Mouse (Mus musculus) C2C12 (cell line): ENCODE measurements at regions not wholly inside any gene's neighbourhood (a gene's known extent, or its start where the extent isn't known, plus 50 kb on each side); places are given as distances from the start of the nearest gene placed in this dataset.

ENCODE experiments used
- H3K27me3 ChIP-seq: one replicate; pipeline ENCODE4 v1.6.1; 2011; ENCODE audit not compliant: control insufficient read depth, insufficient read depth, insufficient read length
- H3K36me3 ChIP-seq: one replicate; pipeline ENCODE4 v1.6.1; 2011; ENCODE audit not compliant: control insufficient read depth, insufficient read depth
- H3K4me3 ChIP-seq: one replicate; pipeline ENCODE4 v1.5.1; 2011; ENCODE audit warnings: mild to moderate bottlenecking, control low read depth; ENCODE audit not compliant: poor library complexity, insufficient read depth, severe bottlenecking
- H3K79me2 ChIP-seq: one replicate; pipeline ENCODE4 v1.6.1; 2011; ENCODE audit not compliant: control insufficient read depth, insufficient read depth
- H3K79me3 ChIP-seq: one replicate; pipeline ENCODE4 v1.6.1; 2011; ENCODE audit warnings: low read depth, control low read depth
- H3ac ChIP-seq: one replicate; pipeline ENCODE3; 2011; ENCODE audit warnings: low read depth; ENCODE audit not compliant: control insufficient read depth, insufficient read length
- CEBPB ChIP-seq: IDR thresholded peaks from one replicate; pipeline ENCODE4 v1.6.1; 2011; ENCODE audit warnings: low read depth, mild to moderate bottlenecking, control low read depth, moderate library complexity
- CTCF ChIP-seq: IDR thresholded peaks from one replicate; pipeline ENCODE4 v1.5.1; 2011; ENCODE audit not compliant: control insufficient read depth, insufficient read depth, insufficient read length
- FOSL1 ChIP-seq: IDR thresholded peaks from one replicate; pipeline ENCODE4 v1.8.0; 2011; ENCODE audit warnings: mild to moderate bottlenecking, low read length; ENCODE audit not compliant: poor library complexity, insufficient read depth, severe bottlenecking
- MAX ChIP-seq: IDR thresholded peaks from one replicate; pipeline ENCODE4 v1.6.1; 2011; ENCODE audit warnings: mild to moderate bottlenecking, control low read depth
- MYOD1 ChIP-seq: IDR thresholded peaks from one replicate; pipeline ENCODE4 v1.6.1; 2011; ENCODE audit warnings: low read depth; ENCODE audit not compliant: control insufficient read depth, insufficient read length
- MYOG ChIP-seq: IDR thresholded peaks from one replicate; pipeline ENCODE4 v1.6.1; 2011; ENCODE audit not compliant: control insufficient read depth, insufficient read length; ENCODE audit errors: extremely low read depth
- USF1 ChIP-seq: IDR thresholded peaks from one replicate; pipeline ENCODE4 v1.6.1; 2011; ENCODE audit warnings: low read depth, mild to moderate bottlenecking, control low read depth, moderate library complexity

DNA sequence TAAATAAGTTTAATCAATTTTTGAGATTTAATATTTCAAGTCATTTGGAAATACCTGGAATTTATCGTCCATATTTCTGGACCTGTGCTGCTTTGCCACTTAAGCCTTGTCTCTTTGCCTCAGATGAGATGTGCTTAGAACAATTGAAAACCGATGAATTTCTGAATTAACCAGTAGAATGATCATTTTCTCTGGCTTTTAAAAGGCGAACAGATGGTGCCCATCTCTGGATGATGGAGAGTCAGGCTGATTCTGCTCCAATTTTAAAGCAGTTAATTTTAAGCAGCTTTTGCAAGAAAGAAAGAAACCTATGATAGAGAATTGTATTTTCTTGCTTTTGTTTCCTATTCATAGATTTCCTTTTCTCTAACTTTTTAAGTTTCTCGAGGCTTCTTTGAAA, 767.7 kb downstream of the Hace1 start:
- Histone ChIP-seq H3ac (no peak overlapping the region), H3K36me3 (no peaks in the 10 kb centered on the region), H3K27me3 (no peaks in the 10 kb centered on the region), H3K79me3 (no peaks in the 10 kb centered on the region), H3K4me3 (no peak overlapping the region), H3K79me2 (no peaks in the 10 kb centered on the region)
- no peak for TF ChIP-seq MAX
- no peak for TF ChIP-seq MYOG
- TF ChIP-seq FOSL1: no peak
- no peak for TF ChIP-seq CEBPB
- no peak for TF ChIP-seq CTCF
- TF ChIP-seq USF1: no peak
- no peak for TF ChIP-seq MYOD1

DNA sequence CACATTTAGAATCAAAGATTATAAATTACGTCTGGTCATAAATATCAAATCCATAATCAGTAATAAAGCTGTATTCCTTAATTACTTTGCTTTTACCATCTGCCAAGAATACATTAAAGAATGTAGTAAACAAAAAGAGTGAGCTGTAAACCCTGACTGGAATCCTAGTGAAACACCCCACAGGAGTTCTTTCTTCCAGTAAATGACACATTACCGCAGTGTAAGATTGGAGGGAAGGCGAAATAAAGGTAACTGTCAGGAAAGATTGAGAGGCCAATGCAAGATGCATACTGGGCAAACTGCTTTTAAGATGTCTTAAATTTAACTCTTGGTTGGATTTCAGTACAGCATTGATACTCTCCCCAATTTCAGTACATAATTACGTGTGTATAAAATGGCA, 772.0 kb downstream of the Hace1 start:
- Histone ChIP-seq H3K4me3 (no peak overlapping the region), H3K27me3 (no peaks in the 10 kb centered on the region), H3K36me3 (no peaks in the 10 kb centered on the region), H3K79me3 (no peaks in the 10 kb centered on the region), H3ac (no peak overlapping the region), H3K79me2 (no peaks in the 10 kb centered on the region)
- TF ChIP-seq USF1 (no peak), MYOG (no peak), MYOD1 (no peak), MAX (no peak), FOSL1 (no peak), CTCF (no peak), CEBPB (no peak)

- no peaks in the 10 kb centered on the region for H3K27me3 ChIP-seq
- no peak overlapping the region for H3ac ChIP-seq
- no peak for TF ChIP-seq MAX
- no peak for TF ChIP-seq USF1
- no peak for TF ChIP-seq MYOG
- no peak for TF ChIP-seq MYOD1
- no peak for TF ChIP-seq CTCF
- TF ChIP-seq CEBPB: no peak
- no peak for TF ChIP-seq FOSL1
Observed at GRCm38 (mm10) chr10:46350196-46350595, 772.6 kb downstream of the Hace1 start.

GRCm38 (mm10) chr10:46356775-46357174, 779.1 kb downstream of the Hace1 start:
- no peak for TF ChIP-seq FOSL1
- TF ChIP-seq USF1: no peak
- TF ChIP-seq CTCF: no peak
- Histone ChIP-seq H3K79me2 (no peaks in the 10 kb centered on the region), H3K36me3 (no peaks in the 10 kb centered on the region), H3K4me3 (no peak overlapping the region), H3K79me3 (no peaks in the 10 kb centered on the region), H3K27me3 (no peaks in the 10 kb centered on the region), H3ac (no peak overlapping the region)

More at GRCm38 (mm10) chr10:46350196-46350595, 772.6 kb downstream of the Hace1 start:
- no peaks in the 10 kb centered on the region for H3K79me3 ChIP-seq
- H3K4me3 ChIP-seq: no peak overlapping the region
- no peaks in the 10 kb centered on the region for H3K79me2 ChIP-seq
- H3K36me3 ChIP-seq: no peaks in the 10 kb centered on the region

- H3K27me3 ChIP-seq: no peaks in the 10 kb centered on the region
- H3K79me2 ChIP-seq: no peaks in the 10 kb centered on the region
- H3K79me3 ChIP-seq: no peaks in the 10 kb centered on the region
- H3K4me3 ChIP-seq: no peak overlapping the region
- H3ac ChIP-seq: no peak overlapping the region
- no peak for TF ChIP-seq MYOG
- TF ChIP-seq USF1: no peak
- no peak for TF ChIP-seq MYOD1
- no peak for TF ChIP-seq CEBPB
- TF ChIP-seq CTCF: no peak
- TF ChIP-seq MAX: no peak
- no peak for TF ChIP-seq FOSL1
- no peaks in the 10 kb centered on the region for H3K36me3 ChIP-seq
Observed at GRCm38 (mm10) chr10:46373715-46374475, 796.3 kb downstream of the Hace1 start.

GRCm38 (mm10) chr10:46374646-46375045, 797.0 kb downstream of the Hace1 start:
- Histone ChIP-seq H3ac (no peak overlapping the region), H3K36me3 (no peaks in the 10 kb centered on the region), H3K79me3 (no peaks in the 10 kb centered on the region), H3K4me3 (no peak overlapping the region), H3K27me3 (no peaks in the 10 kb centered on the region), H3K79me2 (no peaks in the 10 kb centered on the region)
- no peak for TF ChIP-seq MYOG
- TF ChIP-seq MAX: no peak
- TF ChIP-seq CEBPB: no peak
- TF ChIP-seq CTCF: no peak
- no peak for TF ChIP-seq USF1
- TF ChIP-seq FOSL1: no peak
- no peak for TF ChIP-seq MYOD1
